Mouse (Mus musculus): Measurements from ENCODE around the gene Ttll11. TPM values are rescaled to one million over a fixed set of nuclear protein-coding genes. Genes with fewer than 3 reads are reported as not detected.

Ttll11 gene
- polyA plus RNA-seq, 1 experiment from 2014 or later, result 0.63 TPM

DNA sequence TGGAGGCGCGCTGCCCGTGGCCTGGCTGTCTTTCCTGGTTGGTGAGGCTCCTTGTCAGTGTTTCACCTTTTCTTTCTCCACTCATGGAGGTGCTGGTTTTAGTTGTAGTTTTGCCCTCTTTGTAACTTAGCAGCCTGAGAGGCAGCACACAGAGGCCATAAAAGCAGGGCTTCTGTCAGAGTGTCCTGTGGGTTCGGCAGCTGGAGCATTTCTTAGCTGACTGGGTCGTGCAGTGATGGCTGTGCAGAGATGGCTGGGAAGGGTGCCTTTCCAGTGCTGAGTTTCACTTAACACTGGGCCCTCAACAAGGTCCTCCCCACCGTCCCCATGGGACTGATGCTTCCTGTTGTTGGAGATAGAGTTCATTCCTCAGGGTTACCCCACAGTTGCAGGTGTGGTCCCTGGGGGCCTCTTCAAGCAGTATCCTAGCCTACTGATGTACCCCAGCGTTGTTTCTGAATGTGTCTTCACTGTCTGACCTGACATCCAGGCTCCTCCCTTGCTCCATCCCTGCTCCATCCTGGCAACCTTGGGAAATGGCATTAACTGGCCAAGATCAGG is 242.2 kb downstream of the Ttll11 start:
- H3K4me1 ChIP-seq (replicated peaks), result no peaks in the 10 kb centered on the region
- no peak overlapping the region for H3K4me3 ChIP-seq (replicated peaks)
- H3K9ac ChIP-seq, result no peak overlapping the region
- H3K9me3 ChIP-seq (replicated peaks), result no peaks in the 10 kb centered on the region
- H3K27me3 ChIP-seq, result no peaks in the 10 kb centered on the region
- no peak overlapping the region for H3K27ac ChIP-seq (replicated peaks)
- H3K4me2 ChIP-seq, result no peak overlapping the region
- ATAC-seq (ENCODE audit: insufficient read depth), result no peak
- no peaks in the 10 kb centered on the region for H3K36me3 ChIP-seq (replicated peaks)
- 58% methylated on average over 7 of the region's 7 CpGs for WGBS (ENCODE audit: insufficient replicate concordance)

DNA sequence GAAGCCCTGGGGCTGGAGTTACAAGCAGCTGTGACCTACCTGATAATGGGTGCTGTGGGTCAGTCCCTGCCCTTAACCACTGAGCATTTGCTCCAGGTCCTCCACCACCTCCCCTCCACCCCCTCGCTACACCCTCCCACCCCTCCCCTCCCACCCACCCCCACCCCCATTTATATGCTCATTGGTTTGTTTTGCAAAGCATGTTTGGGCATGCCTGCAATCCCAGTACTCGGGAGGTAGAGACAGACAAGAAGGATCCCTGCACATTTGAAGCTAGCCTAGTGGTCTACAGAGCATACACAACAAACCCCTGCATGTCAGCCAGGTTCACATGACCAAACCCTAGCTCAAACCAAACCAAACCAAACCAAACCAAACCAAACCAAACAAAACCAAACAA is 243.7 kb downstream of the Ttll11 start:
- Histone ChIP-seq H3K4me3 (replicated peaks) (no peak overlapping the region), H3K4me1 (replicated peaks) (0 out of 2 replicates have a peak, but pooled peaks cover 2% of the 10 kb centered on the region), H3K9ac (no peak overlapping the region), H3K4me2 (no peak overlapping the region), H3K27ac (replicated peaks) (no peak overlapping the region), H3K36me3 (replicated peaks) (no peaks in the 10 kb centered on the region), H3K9me3 (replicated peaks) (no peaks in the 10 kb centered on the region), H3K27me3 (no peaks in the 10 kb centered on the region)
- no peak for ATAC-seq (ENCODE audit: insufficient read depth)
- WGBS (ENCODE audit: insufficient replicate concordance), result 42% methylated on average over 2 of the region's 2 CpGs

- H3K4me2 ChIP-seq, result no peak overlapping the region
- H3K36me3 ChIP-seq (replicated peaks), result no peaks in the 10 kb centered on the region
- WGBS (ENCODE audit: insufficient replicate concordance), result 76% methylated on average over 2 of the region's 2 CpGs
- no peaks in the 10 kb centered on the region for H3K9me3 ChIP-seq (replicated peaks)
- no peak overlapping the region for H3K4me3 ChIP-seq (replicated peaks)
- no peak for ATAC-seq (ENCODE audit: insufficient read depth)
- peaks cover 5% of the 10 kb centered on the region; the same call in 1 of the 2 replicates for H3K4me1 ChIP-seq (replicated peaks)
- no peaks in the 10 kb centered on the region for H3K27me3 ChIP-seq
- H3K27ac ChIP-seq (replicated peaks), result no peak overlapping the region
- H3K9ac ChIP-seq, result no peak overlapping the region
Measured at GRCm38 (mm10) chr2:35735001-35735400, 244.7 kb downstream of the Ttll11 start.

GRCm38 (mm10) chr2:35731671-35732449 is 247.9 kb downstream of the Ttll11 start:
- Histone ChIP-seq H3K36me3 (replicated peaks) (no peaks in the 10 kb centered on the region), H3K27me3 (no peaks in the 10 kb centered on the region), H3K27ac (replicated peaks) (no peak overlapping the region), H3K9me3 (replicated peaks) (no peaks in the 10 kb centered on the region), H3K4me2 (no peak overlapping the region), H3K9ac (no peak overlapping the region), H3K4me1 (replicated peaks) (peaks cover 20% of the 10 kb centered on the region), H3K4me3 (replicated peaks) (no peak overlapping the region)
- no peak for ATAC-seq (ENCODE audit: insufficient read depth)
- 20% methylated on average over 18 of the region's 18 CpGs for whole genome bisulfite sequencing (ENCODE audit: insufficient replicate concordance)

- no peak overlapping the region for H3K4me3 ChIP-seq (replicated peaks)
- H3K27me3 ChIP-seq, result no peaks in the 10 kb centered on the region
- 35% methylated on average over 16 of the region's 16 CpGs for WGBS (ENCODE audit: insufficient replicate concordance)
- H3K4me1 ChIP-seq (replicated peaks), result peaks cover 20% of the 10 kb centered on the region
- H3K4me2 ChIP-seq, result peak overlapping the region; percentile 33; the same call in 1 of the 2 replicates
- no peaks in the 10 kb centered on the region for H3K36me3 ChIP-seq (replicated peaks)
- no peak overlapping the region for H3K9ac ChIP-seq
- no peak overlapping the region; the same call in 1 of the 2 replicates for H3K27ac ChIP-seq (replicated peaks)
- peak; percentile 82 for ATAC-seq (ENCODE audit: insufficient read depth)
- H3K9me3 ChIP-seq (replicated peaks), result no peaks in the 10 kb centered on the region
Measured at GRCm38 (mm10) chr2:35729077-35730065, 250.3 kb downstream of the Ttll11 start.

GRCm38 (mm10) chr2:35728633-35729032 is 251.1 kb downstream of the Ttll11 start:
- Histone ChIP-seq H3K9me3 (replicated peaks) (no peaks in the 10 kb centered on the region), H3K27ac (replicated peaks) (no peak overlapping the region), H3K27me3 (no peaks in the 10 kb centered on the region), H3K9ac (no peak overlapping the region), H3K4me3 (replicated peaks) (no peak overlapping the region), H3K36me3 (replicated peaks) (0 out of 2 replicates have a peak, but pooled peaks cover 2% of the 10 kb centered on the region), H3K4me1 (replicated peaks) (peaks cover 20% of the 10 kb centered on the region), H3K4me2 (no peak overlapping the region)
- WGBS (ENCODE audit: insufficient replicate concordance), result 44% methylated on average over 5 of the region's 5 CpGs
- ATAC-seq (ENCODE audit: insufficient read depth), result no peak

GRCm38 (mm10) chr2:35723691-35724090 is 256.0 kb downstream of the Ttll11 start:
- H3K4me1 ChIP-seq (replicated peaks), result peaks cover 3% of the 10 kb centered on the region; the same call in 1 of the 2 replicates
- no peak overlapping the region for H3K27ac ChIP-seq (replicated peaks)
- no peaks in the 10 kb centered on the region for H3K9me3 ChIP-seq (replicated peaks)
- 63% methylated on average over 7 of the region's 7 CpGs for WGBS (ENCODE audit: insufficient replicate concordance)
- H3K4me2 ChIP-seq, result no peak overlapping the region
- H3K27me3 ChIP-seq, result no peaks in the 10 kb centered on the region
- no peak for ATAC-seq (ENCODE audit: insufficient read depth)
- H3K4me3 ChIP-seq (replicated peaks), result no peak overlapping the region
- H3K36me3 ChIP-seq (replicated peaks), result peaks cover 30% of the 10 kb centered on the region; the same call in 1 of the 2 replicates
- no peak overlapping the region for H3K9ac ChIP-seq

DNA sequence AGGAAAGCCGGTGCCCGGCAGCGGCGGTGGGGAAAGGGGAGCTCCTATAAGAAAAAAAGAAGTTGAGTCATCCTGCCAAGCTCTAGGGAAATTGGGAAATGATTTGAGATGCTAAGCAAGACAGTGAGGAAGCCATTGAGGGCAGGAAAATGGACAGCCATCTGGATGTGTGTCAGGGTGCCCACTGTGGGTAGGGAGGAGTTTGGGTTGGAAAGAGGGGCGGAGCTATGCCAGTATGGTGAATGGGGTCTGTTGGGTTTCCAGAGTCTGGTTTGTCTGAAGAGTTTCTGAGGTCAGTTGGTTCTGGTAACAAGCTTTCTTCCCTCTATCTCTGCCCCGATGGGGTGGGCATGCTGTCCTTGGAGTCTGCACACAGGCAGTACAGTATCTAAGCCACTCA is 256.4 kb downstream of the Ttll11 start:
- H3K36me3 ChIP-seq (replicated peaks), result peaks cover 30% of the 10 kb centered on the region; the same call in 1 of the 2 replicates
- no peak for ATAC-seq (ENCODE audit: insufficient read depth)

GRCm38 (mm10) chr2:35722821-35723220 is 256.9 kb downstream of the Ttll11 start:
- WGBS (ENCODE audit: insufficient replicate concordance), result 79% methylated on average over 9 of the region's 9 CpGs

More for the DNA sequence above, 256.4 kb downstream of the Ttll11 start:
- no peak overlapping the region for H3K4me2 ChIP-seq
- no peak overlapping the region for H3K9ac ChIP-seq
- no peak overlapping the region for H3K4me3 ChIP-seq (replicated peaks)
- H3K4me1 ChIP-seq (replicated peaks), result no peaks in the 10 kb centered on the region; the same call in 1 of the 2 replicates
- H3K9me3 ChIP-seq (replicated peaks), result no peaks in the 10 kb centered on the region
- no peaks in the 10 kb centered on the region for H3K27me3 ChIP-seq
- WGBS (ENCODE audit: insufficient replicate concordance), result 71% methylated on average over 6 of the region's 6 CpGs
- no peak overlapping the region for H3K27ac ChIP-seq (replicated peaks)

DNA sequence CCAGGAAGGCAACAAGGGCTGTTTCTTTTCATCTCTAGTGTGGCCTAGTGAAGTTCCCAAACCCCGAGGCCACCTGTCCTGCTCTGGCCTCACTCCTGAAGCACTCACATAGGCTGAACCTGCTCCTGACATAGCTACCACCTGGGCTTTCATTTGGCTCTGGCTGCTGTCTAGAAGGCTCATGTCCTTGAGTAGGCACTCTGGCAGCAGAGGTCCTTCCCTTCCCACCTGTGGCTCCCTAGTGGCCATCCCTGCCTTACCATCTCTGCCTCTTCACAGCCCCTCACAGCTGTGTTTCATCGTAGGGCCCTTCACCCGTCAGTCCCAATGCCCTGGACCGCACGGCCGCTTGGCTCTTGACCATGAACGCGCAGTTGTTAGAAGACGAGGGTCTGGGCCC is 258.8 kb downstream of the Ttll11 start:
- ATAC-seq (ENCODE audit: insufficient read depth), result no peak
- H3K9me3 ChIP-seq (replicated peaks), result no peaks in the 10 kb centered on the region
- H3K4me1 ChIP-seq (replicated peaks), result 0 out of 2 replicates have a peak, but pooled peaks cover 2% of the 10 kb centered on the region
- H3K36me3 ChIP-seq (replicated peaks), result peaks cover 30% of the 10 kb centered on the region; the same call in 1 of the 2 replicates
- no peak overlapping the region for H3K9ac ChIP-seq
- H3K27ac ChIP-seq (replicated peaks), result no peak overlapping the region
- no peak overlapping the region for H3K4me3 ChIP-seq (replicated peaks)
- H3K4me2 ChIP-seq, result no peak overlapping the region
- 82% methylated on average over 9 of the region's 9 CpGs for WGBS (ENCODE audit: insufficient replicate concordance)
- no peaks in the 10 kb centered on the region for H3K27me3 ChIP-seq

More at GRCm38 (mm10) chr2:35722821-35723220, 256.9 kb downstream of the Ttll11 start:
- no peak overlapping the region for H3K27ac ChIP-seq (replicated peaks)
- H3K4me1 ChIP-seq (replicated peaks), result no peaks in the 10 kb centered on the region
- H3K4me2 ChIP-seq, result no peak overlapping the region
- no peak overlapping the region for H3K9ac ChIP-seq
- no peak for ATAC-seq (ENCODE audit: insufficient read depth)
- peaks cover 30% of the 10 kb centered on the region; the same call in 1 of the 2 replicates for H3K36me3 ChIP-seq (replicated peaks)
- H3K27me3 ChIP-seq, result no peaks in the 10 kb centered on the region
- no peak overlapping the region for H3K4me3 ChIP-seq (replicated peaks)
- H3K9me3 ChIP-seq (replicated peaks), result no peaks in the 10 kb centered on the region

All from liver, embryonic 15.5 days (tissue).